Mouse (Mus musculus) frontal cortex, postnatal 36 days (tissue): ENCODE measurements at regions not wholly inside any gene's neighbourhood (a gene's known extent, or its start where the extent isn't known, plus 50 kb on each side); places are given as distances from the start of the nearest gene placed in this dataset.

Experiments used
- DNase-seq, 2 experiments: peaks; one replicate each; pipeline ENCODE4 v3.0.0; 2022; ENCODE audit warnings: low spot score in 2 of 2

DNA sequence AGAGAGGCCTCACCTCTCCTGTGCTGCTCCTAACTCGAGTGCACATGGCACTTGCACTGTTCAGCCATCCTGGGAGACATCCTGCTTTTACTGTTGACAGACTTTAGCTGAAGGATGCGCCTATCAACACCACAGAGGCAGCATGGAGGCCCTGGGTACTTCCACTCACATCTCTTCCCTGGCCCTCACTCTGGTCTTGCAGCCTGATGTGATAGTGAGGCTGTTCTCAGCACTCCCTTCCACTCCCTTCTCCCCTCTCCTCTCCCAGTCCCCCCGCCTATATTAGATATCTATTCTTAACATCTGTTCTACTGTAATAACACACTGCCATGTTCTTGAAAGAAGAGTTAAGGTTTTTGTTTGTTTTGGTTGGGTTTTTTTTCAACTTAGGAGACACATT, 50.2 kb upstream of the Bod1 start:
- no peak for DNase-seq

DNA sequence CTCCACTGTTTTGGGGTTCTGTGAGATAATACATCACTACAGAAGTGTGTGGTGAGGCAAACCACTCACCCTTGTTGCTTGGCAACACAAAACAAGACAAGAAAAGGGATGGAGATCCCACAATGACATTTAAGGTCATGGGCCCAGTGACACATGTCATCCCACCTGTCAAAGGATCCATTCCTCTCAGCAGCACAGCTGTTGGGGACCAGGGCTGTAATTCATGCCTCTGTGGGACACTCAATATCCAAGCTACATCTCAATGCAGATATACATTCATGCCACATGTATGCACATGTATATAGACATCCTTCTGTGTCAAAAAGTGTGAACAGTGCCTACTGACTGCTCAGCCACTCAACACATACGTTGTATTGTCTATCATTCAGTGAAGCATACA, 52.8 kb upstream of the Bod1 start:
- DNase-seq = no peak

DNA sequence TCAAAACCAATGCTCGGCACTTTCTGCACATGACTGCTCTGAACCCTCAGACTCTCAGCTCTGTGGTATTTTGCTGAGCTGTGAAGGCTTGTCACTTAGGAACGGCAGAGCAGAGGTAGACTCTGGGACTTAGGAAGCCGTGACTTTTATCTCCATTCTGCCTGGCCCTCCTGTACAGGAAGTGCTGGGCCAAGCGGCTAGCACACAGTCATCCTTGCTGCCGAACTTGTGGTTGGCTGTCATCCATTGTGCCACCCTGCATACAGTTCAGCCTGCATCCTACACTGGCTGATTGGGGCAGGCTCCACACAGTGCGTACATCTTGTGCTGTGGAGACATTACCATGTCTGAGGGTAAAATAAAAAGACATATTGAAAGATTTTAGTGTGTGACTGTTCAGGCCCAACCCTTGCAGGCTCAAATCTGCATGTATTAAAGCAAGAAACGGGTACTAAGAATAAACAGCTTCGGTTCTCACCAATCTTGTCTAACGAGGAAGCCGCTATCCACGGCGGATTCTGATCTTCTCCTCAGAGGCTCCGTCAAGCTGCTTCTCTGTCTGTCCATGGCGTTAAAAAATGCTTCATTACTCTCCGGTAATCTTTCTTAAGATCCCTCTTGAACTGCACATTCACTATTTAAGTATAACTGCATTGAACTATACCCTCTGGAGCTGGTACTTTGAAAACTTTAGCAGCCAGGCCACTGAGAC, 54.4 kb upstream of the Bod1 start:
- no peak for DNase-seq

DNA sequence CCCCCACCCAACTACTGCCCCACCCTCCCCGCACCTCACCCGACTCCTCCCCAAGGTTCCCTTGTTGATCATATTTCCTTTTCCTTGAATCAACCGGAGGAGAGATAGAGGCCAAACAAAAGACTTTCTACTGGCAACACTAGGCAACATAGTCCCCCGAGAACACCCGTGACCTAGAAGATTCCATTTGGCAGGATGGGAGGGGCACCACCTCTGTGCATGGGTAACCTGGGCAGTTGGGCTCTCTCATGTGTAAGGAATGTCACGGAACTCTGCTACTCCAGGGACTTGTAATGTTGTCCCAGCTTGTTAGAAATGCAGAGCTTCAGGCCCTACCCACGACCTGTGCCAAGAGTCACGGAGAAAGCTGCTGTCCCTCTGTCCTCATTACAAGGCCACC, 55.6 kb upstream of the Bod1 start:
- no peak for DNase-seq

DNA sequence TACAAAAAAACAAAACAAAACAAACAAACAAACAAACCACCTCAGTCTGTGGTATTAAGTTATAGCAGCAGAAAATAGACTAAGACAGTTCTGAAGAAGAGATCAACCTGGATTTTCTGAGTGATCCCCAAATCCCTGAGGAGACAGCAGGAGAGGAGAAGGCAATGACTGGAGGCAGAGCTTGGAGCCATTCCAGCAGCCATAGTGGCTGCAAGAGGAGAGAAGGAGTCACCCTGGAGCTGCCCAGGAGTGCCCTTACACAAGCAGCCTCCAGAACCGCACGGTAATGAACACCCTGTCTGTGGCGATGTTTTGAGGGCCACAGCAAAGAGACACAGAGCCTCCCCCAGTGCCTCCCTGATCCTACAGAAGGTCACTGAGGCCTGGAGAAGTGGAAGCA, 58.0 kb upstream of the Bod1 start:
- no peak for DNase-seq

DNA sequence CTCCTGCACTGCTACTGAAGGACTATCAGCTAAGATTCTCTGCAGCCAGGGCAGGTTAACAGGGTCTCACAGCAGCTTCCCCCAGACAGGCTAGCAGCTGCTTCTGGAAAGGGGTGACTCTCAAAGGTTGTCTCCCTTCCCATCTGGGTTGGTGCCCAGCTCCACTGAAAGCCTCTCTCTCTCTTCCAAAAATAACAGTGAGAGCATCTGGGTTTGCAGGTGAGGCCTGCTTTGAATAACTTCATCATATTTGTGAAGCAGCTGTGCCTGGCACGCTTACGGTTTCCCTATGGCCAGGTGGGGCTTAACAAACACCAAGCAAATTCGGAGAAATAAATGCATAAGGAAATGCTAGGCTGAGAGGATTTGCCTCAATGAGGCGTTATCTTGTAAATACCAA, 58.5 kb upstream of the Bod1 start:
- no peak for DNase-seq

DNA sequence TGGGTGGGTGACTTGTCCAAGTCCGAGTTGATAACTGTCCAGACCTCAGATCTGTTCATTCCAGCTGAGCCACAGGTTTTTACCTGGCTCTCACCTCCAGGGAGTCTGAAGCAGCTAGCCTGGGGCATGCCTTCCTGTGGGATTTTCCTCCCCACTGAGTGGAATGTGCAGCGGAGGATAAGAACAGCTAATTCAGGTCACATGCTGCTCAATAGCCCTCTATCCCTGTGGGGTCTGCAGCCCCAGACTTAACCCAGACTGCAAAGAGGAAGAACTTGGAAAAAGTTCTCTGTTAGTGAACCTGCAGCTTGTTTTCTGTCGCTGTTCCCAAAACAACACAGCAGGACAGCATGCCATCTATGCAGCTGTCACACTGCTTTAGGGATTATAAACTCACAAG, 59.0 kb upstream of the Bod1 start:
- DNase-seq = no peak

DNA sequence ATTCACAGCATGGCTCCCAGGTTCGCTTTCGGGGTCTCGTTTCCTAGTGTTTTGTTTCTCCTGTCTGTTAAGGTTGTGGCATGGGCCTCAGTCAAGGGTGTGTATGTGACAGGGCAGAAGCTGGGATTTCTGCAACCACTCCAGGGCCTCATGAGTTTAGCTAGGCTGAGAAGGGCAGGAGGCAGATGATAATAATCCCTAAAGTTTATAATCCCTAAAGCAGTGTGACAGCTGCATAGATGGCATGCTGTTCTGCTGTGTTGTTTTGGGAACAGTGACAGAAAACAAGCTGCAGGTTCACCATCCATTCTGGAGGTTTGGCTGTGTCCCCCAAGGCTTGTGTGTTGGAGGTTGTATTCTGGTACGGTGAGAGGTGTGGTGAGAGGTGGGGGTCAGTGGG, 59.8 kb upstream of the Bod1 start:
- DNase-seq = no peak

DNA sequence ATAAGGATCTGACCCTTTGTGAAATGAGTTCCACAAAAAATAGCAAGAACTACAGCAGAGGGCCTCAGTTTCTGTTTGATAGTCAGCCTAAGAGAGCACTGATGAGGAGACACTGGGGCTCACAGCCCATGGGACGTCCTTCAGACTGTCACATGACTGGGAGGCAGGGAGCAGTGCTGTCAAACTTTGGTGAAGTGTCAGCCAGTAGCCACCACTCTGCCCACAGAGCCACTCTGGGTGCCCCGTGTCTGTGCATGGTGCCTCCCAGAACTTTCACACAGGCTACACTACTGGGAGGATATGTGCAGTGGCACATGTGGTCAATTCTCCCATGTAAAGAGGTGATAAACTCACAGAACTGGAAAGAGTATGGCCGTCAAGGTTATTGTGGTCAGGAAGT, 60.7 kb upstream of the Bod1 start:
- DNase-seq = no peak

DNA sequence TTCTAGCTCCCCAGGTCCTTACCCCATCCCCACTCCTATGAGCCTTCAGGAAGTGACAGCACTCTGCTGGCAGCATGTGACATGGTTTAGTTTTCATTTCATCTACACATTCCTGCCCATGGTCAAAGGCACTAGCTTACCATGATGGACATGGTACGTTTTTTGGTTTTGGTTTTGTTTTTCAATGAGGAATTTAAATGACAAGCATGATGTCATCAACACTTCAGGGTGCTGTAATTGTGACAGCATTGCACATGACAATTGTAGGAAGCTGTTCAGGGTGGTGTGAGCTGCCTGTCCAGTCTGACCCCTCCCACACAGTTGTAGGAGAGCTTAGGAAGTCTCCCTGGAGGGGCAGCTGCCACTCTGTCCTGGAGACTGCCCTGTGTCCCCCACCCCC, 61.3 kb upstream of the Bod1 start:
- DNase-seq = no peak

DNA sequence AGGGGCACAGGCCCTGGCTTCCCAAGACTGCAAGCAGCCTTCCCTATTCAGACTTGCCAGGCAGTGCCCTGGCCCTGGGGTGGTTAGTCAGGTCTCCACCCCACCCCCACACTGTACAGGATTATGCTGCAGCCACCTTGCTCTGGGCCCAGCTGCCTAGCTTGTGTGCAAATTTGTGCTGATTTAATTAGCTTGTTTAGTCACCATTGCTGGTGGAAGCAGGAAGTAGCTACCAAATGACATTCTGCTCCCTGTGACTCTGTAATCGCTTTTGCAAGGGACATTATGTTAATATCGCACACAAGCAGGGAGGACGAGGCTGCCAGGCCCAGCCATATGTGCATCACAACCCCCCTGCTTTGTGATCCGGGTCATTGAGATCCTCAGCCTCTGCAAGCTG, 62.4 kb upstream of the Bod1 start:
- no peak for DNase-seq

DNA sequence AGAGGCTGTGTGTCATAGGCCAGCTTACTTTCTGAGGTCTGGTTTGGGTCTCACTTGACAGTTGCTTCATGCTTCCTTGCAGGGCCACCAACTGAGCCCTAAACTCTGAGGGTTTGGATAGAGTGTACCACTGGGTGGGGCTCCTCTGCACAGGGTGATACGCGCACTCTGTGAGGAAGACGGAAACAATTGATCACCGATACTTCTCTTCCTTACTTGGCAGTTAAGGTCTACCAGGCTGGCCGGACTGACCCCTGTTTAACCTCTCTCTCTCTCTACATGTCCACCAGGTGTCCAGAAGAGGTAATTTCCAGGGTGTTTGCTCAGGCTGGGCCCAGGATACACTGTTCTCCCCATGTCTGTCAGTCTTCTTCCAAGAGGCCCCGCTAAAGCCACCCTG, 63.6 kb upstream of the Bod1 start:
- no peak for DNase-seq

DNA sequence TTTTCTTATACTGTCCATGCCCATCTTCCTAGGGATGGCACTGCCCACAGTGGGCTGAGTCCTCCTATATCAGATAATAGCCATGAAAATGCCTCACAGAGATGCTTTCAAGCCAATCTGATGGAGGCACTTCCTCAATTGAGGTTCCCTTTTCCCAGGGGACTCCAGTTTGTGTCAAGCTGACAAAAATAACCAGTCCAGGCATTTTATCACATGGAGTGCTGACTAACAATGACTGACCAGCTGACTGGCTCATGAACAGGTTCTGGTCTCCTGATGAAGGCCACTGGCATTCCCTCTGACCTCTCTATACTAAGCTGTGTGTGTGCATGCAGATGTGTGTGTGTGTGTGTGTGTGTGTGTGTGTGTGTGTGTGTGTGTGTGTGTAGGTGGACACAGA, 64.4 kb upstream of the Bod1 start:
- no peak for DNase-seq

DNA sequence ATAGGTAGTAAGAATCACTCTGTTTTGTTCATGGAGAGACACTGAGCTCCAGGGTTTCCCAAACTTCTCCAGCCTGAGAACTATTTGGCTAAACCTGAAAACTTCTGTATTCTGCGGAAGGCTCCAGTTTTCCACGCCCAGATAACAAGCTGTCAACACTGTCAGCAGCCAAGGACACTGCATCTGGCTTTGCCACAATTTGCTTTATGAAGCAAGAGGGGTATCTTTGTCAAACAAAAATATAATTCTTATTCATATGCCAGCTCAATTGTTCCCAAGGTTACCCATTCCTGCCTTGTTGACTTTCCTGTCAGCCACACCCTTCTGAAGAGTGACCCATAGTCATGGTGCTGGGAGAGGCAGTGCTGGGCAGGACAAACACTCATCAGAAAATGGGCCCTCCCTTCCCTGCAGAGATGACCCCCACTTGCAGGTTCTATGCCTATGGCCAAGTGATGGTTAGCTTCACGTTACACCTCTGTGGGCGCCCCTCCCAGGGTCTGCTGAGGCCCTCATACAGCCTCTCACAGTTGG, 64.9 kb upstream of the Bod1 start:
- DNase-seq = no peak

DNA sequence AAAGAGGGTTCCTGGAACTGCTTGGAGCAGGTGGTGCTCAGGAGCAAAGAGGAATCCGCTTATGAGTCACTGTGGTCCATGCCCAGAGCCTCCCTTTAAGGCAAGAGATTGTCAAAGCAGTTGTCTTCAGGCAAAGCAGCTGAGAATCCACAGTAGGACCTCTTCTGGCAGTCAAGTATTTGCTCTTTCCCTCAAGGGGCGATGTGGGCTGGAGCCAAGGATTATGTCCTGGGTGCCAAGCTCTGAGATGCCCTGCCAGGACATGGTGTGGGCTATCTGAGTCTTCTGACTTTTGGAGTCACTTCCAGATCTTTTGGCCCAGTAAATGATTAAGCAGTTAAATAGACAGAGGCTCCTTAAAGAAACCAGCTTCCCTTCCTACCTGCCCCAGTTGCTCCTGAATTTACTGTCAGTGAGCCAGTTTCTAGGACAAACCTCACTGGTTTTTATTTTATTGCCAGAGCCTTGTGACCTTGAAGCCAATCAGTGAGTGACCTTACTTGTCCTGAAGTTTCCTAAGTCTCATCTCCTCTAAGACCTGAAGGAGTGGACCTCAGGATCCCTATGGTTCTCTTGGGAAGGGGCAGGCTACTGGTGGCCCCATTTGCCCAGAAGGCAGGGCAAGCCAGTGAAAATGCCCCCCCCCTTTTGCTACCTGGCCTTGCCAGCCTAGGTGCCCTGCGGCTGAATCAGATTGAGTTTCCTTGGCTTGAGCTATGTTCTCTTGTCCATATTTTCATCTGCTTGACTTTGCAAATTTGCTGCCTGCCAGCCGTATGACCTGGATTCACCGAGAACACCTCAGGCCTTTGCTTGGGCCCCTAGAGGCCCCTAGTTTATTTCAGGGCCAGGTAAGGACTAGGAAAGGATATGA, 66.7 kb upstream of the Bod1 start:
- no peak for DNase-seq

DNA sequence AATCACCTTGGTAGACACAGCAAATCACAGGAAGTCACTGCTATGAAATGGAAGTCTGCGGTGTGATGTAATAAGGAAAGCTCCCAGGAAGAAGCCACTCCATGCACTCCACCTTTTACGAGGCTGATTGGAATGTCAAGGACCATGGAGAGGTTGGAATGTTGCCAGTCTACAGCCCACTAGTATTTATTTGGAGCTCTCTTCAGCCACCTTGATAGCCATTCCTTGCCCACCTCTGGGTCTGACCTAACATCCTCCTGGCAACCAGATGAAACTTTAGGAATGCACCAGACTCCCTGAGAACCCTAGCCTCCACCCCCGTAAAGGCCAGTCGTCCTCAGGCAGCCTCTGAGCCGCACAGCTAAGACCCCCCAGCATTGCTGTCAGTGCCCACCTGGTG, 68.7 kb upstream of the Bod1 start:
- no peak for DNase-seq

DNA sequence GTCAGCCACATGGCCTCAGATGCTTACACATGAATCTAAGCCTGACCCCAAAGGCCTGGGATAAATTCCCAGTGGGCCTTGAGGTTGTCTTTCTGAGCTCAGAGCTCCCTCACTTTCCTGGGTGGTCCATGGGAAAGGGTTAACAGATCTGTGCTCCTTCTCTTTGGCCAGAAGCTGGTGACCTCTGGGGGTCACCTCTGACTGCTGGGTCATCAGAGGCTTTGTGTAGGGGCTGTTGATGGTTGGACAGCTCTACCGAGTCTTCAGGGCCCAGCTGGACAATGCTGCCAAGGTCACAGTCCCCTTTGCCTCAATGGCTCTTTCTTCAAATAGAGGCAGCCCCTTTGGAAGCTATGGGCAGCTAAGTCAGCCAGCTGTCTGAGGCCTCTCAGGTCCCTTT, 70.5 kb upstream of the Bod1 start:
- DNase-seq = no peak

DNA sequence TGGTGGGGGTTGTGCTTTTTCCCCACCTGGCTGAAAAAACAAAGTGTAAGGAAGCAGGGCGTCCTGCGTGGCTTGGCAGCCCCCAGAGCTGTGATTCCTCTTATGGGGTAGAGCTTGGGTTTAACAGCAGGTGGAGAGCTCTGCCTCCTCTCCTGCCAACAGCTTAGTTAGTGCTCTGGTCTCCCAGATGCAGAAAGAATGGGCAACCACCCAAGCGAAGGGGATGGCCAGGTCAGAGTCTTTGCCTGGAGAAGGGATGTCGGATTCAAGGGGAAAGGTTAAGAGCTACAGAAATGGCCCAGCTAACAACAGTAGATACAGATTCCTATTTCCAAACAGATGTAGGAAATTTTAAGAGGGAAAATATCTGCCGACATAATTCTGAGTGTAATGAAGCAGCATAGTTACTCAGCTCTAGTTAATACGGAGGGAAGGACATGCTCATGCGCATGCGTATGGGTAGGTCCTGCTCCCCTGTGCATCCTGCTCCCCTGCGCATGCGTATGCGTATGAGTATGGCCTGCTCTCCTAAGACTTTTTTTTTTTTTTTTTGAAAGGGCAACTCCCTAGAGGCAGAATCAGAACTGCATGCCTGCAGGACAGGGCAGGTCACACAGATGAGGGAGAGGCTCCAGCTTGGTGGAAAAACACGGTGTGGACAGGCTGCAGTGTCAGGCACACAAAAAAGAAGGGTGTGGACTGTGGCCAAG, 72.5 kb upstream of the Bod1 start:
- no peak for DNase-seq

DNA sequence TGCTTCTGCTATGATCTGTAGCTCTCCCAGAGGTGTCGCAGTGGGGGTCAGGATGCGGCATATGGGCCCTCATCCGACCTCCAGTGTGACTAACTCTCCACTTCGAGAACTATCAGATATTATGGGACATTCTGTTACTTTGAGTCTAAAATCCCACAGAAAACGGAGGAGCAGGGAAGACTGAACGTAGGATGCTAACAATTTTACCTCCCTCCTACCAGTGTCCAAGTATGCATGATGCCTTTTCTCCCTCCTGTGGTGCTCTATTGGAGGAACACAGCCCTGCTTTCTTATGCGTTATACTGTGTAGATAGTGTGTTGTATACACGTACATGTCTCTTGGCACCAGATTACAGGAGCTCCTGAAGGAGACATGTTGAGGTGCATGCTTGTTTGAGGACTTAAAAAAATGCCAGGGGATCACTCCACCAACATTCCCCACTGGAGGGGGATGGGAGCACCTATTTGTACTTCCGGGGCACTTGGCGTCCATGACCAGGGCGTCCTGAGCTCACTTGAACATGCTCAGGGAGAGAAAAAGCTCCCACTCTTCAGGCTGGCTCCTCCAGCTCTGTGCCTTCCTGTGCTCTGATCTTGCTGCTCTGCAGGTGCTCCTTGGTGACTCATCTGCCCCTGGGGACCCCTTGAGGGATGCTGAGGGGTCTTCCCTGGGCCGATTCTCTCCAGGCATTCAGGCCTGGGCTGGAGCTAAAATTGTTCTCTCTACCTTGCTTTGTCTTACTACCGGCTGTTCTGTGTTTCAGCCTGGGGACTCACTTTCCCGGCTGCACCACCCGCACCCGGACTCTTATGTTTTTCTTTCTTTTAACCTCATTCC, 73.6 kb upstream of the Bod1 start:
- no peak for DNase-seq

DNA sequence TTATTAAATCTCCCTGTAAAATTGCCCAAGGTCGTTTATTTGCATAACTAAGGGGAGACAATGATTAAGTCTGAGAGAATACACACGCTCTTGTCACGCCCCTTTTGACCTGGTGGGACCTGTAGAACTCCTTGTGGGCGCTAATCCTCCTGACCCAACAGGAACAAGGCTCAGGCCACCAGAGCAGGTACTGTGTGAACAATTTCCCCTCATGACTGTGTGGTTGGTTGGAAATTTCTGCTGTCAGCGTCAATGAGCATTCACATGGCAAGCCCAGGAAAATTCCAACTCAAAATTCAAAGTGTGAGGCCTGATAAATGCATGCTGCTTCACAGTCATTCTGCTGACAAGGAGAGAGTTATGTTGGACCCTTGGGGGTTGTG, 74.2 kb upstream of the Bod1 start:
- DNase-seq = no peak

DNA sequence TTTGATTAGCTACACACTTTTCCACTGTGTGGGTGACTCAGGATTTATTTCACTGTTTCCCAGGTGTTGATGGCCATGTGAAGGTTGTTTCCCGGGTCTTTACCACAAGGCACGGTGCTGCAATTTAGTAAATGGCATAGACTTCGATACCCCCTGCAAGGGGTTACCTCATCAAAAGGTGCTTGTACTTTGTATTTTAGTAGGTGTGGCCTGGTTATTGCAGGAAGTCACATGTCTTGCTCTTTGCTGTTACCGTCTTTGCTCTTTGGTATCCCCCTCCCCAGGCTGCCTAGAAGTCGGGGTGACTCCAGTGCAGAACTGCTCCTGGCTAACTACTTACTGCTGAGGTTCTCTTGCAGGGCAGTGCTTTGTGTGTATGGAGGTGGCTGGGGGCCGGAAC, 74.8 kb upstream of the Bod1 start:
- no peak for DNase-seq

DNA sequence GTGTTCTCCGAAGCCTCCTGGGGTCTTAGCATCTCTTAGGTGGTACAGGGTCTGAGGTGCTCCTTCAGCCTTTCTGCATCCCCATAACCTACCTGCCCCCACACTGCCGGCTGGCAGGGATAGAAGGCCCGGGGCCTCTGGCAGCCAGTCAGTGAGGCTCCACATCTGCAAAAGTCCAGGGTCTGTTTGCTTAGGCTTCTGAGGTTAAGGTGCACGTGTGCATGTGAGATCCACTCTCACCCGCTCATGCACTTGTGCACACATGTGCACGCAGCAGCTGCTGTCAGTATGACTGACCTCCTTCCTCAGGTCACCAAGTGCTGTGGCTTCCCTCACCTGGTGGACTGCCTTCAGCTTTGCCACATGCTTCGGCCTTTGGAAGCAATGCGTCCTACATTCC, 75.3 kb upstream of the Bod1 start:
- DNase-seq = no peak
